Mouse (Mus musculus): ENCODE data around the gene Mrps22. TPM values are rescaled to one million over a fixed set of nuclear protein-coding genes. Genes with fewer than 3 reads are reported as not detected.

Gene Mrps22
- 10 to 100 TPM; 14.4 to 16.0 TPM for total RNA-seq (2023)

DNA sequence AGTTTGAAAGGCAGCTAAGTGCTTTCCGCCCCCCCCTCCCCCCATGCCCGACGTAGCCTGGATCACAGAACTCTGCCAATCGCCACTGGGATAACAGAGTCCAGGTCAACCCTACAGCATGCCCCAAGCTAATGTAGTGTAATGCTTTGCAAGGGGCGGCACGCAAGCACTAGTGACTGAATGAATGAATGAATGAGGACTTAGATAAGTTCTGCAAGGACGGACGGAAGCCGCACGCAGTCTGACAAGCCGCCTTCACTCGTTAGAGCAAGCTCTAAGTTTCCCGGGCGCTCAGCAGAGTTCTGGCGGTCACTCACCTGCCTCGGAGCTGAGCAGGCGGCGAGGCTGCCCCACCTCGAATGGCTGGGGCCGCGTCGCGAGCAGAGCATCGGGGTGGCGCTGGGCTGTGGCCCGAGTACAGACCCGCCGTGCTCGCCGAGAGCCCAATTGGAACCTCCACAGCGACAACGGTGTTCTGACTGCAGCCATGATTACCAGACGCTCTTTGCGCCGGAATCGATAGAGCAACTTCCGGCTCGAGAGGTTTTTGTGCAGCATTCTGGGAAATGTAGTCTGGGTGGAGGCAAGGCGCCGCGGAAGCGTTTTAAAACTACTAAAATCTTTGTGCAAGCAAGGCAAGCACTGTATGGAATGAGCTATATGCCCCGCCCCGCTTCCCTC lies at the start of gene Mrps22:
Gene Mrps22 (minus strand): TSS at position 505 of the 681 bp plus-strand sequence.

DNA sequence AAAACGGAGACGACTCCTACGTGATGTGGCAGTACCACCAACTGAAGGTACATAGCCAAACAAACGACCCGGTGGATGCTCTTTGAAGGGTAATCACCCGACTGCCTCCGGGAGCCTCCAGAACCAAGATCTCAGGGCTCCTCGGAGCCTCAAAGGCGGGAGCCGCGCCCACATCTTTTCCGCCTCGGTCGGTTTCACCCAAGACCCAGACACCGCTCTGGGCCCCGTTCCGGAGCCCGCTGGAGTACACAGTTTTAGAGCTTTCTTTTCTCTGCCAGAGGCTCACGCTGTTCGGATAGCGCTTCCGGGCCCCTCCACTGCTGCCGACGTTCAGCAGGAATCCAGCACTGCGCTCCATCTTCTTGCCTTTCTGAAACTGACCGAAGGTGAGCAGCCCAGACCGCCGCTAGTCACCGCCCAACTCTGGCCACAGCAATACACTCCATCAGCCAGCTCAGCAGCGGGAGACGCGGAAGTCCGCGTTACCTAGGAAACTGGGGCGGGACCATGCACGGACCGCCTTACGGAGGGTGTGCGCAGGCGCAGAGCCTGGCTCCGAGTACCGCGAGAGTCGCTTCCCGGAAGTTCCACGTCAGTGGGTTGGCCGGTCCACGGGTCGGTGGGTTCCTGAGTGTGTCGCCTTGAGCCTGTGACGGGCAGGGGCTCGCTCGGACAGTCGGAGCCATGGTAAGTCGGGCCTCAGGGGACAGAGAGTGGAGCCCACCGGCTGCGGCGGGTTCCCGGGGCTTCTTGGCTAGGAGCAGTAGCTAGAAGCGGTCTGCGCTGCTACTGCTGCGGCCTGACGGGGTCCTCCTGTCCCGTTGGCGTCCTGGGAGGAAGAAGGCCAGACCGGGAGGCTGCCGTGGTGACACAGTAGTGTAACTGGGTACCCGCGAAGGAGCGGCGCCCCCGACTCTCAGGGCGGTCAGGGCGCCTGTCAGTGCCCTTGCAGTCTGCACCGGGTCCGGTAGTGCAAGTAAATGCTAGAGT lies 38.0 kb downstream of the Mrps22 start, which contains the start of gene Copb2:
Gene Copb2 (plus strand): TSS at position 585 of the 990 bp plus-strand sequence.

Other genes with a start within 250 kb of the Mrps22 start
- gene Rbp1, start 178.7 kb downstream of the Mrps22 start, total RNA-seq (2023) = under 1 TPM in 1 of 2 experiments, not detected in 1; 0.41 TPM
- not detected for gene Rbp2, start 115.5 kb downstream of the Mrps22 start, total RNA-seq (2023)
- gene Copb2, start 37.9 kb downstream of the Mrps22 start, total RNA-seq (2023) = 100 to 1,000 TPM in 1 of 2 experiments, 10 to 100 TPM in 1; 90.2 to 103 TPM
- not detected for gene Prr23a1, start 240.8 kb upstream of the Mrps22 start, total RNA-seq (2023)